In the genomic region with DNA sequence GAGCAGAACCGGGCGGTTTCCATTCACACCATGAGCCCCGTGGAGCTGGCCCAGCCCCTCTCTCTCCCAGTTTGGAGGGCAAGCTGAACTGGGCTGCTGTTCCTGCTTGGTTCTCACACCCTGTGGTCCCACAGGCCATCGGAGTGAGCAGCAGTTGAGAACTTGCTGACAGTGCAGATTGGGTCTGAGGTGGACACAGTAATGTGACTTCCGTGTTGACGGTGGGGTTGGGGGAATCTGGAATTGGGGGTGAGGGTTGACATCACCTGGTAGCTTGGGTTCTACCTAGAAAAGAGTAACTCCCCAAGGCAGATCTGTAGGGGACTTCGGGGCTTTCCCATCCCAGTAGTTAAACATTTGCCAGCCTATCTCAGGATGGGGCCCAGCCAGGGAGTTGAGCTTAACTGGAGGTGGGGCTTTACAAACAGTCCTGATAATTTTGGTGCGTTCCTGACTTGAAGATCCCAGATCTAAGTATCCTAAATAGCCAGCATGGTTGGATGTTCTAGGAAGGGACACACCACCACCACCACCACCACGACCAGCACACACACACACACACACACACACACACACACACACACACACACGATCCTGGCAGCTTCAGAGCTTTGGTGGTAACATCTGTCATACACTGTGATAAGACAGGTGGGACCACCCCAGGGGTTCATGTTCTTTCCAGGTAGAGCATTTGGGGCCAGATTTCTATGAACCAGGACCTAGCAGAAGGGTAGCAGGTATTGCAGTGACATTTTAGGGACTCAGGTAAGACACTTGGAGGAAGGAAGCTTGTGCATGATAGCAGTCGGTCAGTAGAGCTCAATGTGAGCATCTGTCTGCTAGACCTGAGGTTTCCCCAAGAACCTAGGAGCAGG, we compare ENCODE assay signal across 10 mouse cellular contexts. TPM values are rescaled to one million over a fixed set of nuclear protein-coding genes. Genes with fewer than 3 reads are reported as not detected.
DNase-seq lines count a peak whose midpoint lies in the region; ATAC-seq and TF ChIP-seq lines count a peak whose summit lies in the region.
"Had no signal": no experiment of that assay in that cellular context is flagged by ENCODE, and none has a peak within 500 bp of the region (broad histone marks: within the 10 kb centered on the region; RNA-seq: fewer than 3 reads in every experiment).

No protein-coding gene starts in this region.

- no peak overlapping the region for H3K9ac ChIP-seq in forebrain, embryonic 11.5 days (ENCODE audit: low read length)
- 0 out of 2 replicates have a peak overlapping the region, but pooled peaks have one; percentile 16 for H3K9ac ChIP-seq in lung, postnatal 0 days (replicated peaks; ENCODE audit: low read depth)
- peak overlapping the region; percentile 12; the same call in 1 of the 2 replicates for H3K9ac ChIP-seq in kidney, embryonic 14.5 days (ENCODE audit: low read depth, low read length)
- H3K9ac ChIP-seq in stomach, embryonic 15.5 days, result no peak overlapping the region

- H3K27ac ChIP-seq in forebrain, embryonic 10.5 days, result peak overlapping the region; percentile 69
- no peak overlapping the region for H3K27ac ChIP-seq in forebrain, embryonic 11.5 days (ENCODE audit: low read depth, low read length)
- H3K27ac ChIP-seq in lung, postnatal 0 days (ENCODE audit: low read length), result no peak overlapping the region
- peak overlapping the region; percentile 78 for H3K27ac ChIP-seq in kidney, embryonic 14.5 days (ENCODE audit: low read depth, low read length)
- peak overlapping the region; percentile 87 for H3K27ac ChIP-seq in stomach, embryonic 15.5 days

- no peaks in the 10 kb centered on the region for H3K9me3 ChIP-seq in forebrain, embryonic 10.5 days
- no peaks in the 10 kb centered on the region for H3K9me3 ChIP-seq in forebrain, embryonic 11.5 days (ENCODE audit: control insufficient read depth, low read length)
- no peaks in the 10 kb centered on the region for H3K9me3 ChIP-seq in lung, postnatal 0 days (ENCODE audit: low read length)
- H3K9me3 ChIP-seq in kidney, embryonic 14.5 days (ENCODE audit: control insufficient read depth, low read length), result no peaks in the 10 kb centered on the region
- H3K9me3 ChIP-seq in stomach, embryonic 15.5 days, result no peaks in the 10 kb centered on the region

- no peak for DNase-seq in forebrain, embryonic 10.5 days (ENCODE audit: extremely low spot score, low spot score)
- DNase-seq in forebrain, embryonic 11.5 days (ENCODE audit: low spot score), result no peak
- DNase-seq in lung, postnatal 0 days (ENCODE audit: low spot score), result no peak
- DNase-seq in lung, postnatal 36 days, result no peak
- no peak for DNase-seq in adrenal gland, adult 8-10 months
- DNase-seq in c-Kit-positive CD71-positive TER-119-positive erythroid progenitor cells, embryonic 14.5 days (ENCODE audit: low spot score), result no peak
- DNase-seq: left cerebral cortex, postnatal 4 days; right cerebral cortex, postnatal 14 days had no signal

- no peak for ATAC-seq in forebrain, embryonic 11.5 days (replicated peaks; ENCODE audit: low FRiP score)
- ATAC-seq in lung, postnatal 0 days, result no peak
- ATAC-seq in kidney, embryonic 14.5 days (ENCODE audit: low FRiP score, low TSS enrichment), result no peak; the same call in 1 of the 2 replicates
- peak; percentile 63 for ATAC-seq in stomach, embryonic 15.5 days (ENCODE audit: insufficient read depth, low FRiP score, low read depth)

- no peak for TF ChIP-seq EP300 in lung, postnatal 0 days (IDR thresholded peaks at IDR 0.05)

- no peaks in the 10 kb centered on the region for H3K27me3 ChIP-seq in forebrain, embryonic 10.5 days (ENCODE audit: poor library complexity, severe bottlenecking)
- H3K27me3 ChIP-seq in forebrain, embryonic 11.5 days (ENCODE audit: control insufficient read depth, insufficient read depth, low read length), result no peaks in the 10 kb centered on the region
- H3K27me3 ChIP-seq in lung, postnatal 0 days (replicated peaks; ENCODE audit: insufficient read depth, low read length), result no peaks in the 10 kb centered on the region
- no peaks in the 10 kb centered on the region for H3K27me3 ChIP-seq in kidney, embryonic 14.5 days (ENCODE audit: control insufficient read depth, insufficient read depth, low read length)
- H3K27me3 ChIP-seq in stomach, embryonic 15.5 days (replicated peaks), result no peaks in the 10 kb centered on the region

- H3K4me1 ChIP-seq in forebrain, embryonic 10.5 days, result peaks cover 35% of the 10 kb centered on the region
- H3K4me1 ChIP-seq in forebrain, embryonic 11.5 days (replicated peaks; ENCODE audit: control insufficient read depth, insufficient read depth, low read length), result peaks cover 3% of the 10 kb centered on the region; the same call in 1 of the 2 replicates
- peaks cover 9% of the 10 kb centered on the region; the same call in 1 of the 2 replicates for H3K4me1 ChIP-seq in lung, postnatal 0 days (ENCODE audit: insufficient read depth, low read depth, low read length)
- peaks cover 35% of the 10 kb centered on the region for H3K4me1 ChIP-seq in kidney, embryonic 14.5 days (ENCODE audit: control insufficient read depth, insufficient read depth, low read length)
- H3K4me1 ChIP-seq in stomach, embryonic 15.5 days, result peaks cover 28% of the 10 kb centered on the region

- H3K4me3 ChIP-seq in forebrain, embryonic 10.5 days, result no peak overlapping the region
- H3K4me3 ChIP-seq in forebrain, embryonic 11.5 days (ENCODE audit: low read depth, low read length), result no peak overlapping the region
- H3K4me3 ChIP-seq in lung, postnatal 0 days (ENCODE audit: low read depth, low read length), result no peak overlapping the region
- H3K4me3 ChIP-seq in kidney, embryonic 14.5 days (ENCODE audit: low read length), result no peak overlapping the region
- no peak overlapping the region for H3K4me3 ChIP-seq in stomach, embryonic 15.5 days (replicated peaks)

- H3K36me3 ChIP-seq in forebrain, embryonic 10.5 days (replicated peaks), result peaks cover 56% of the 10 kb centered on the region
- no peaks in the 10 kb centered on the region for H3K36me3 ChIP-seq in forebrain, embryonic 11.5 days (ENCODE audit: control insufficient read depth, insufficient read depth, low read length)
- H3K36me3 ChIP-seq in lung, postnatal 0 days (ENCODE audit: insufficient read depth, low read length), result no peaks in the 10 kb centered on the region
- peaks cover 64% of the 10 kb centered on the region for H3K36me3 ChIP-seq in kidney, embryonic 14.5 days (ENCODE audit: control insufficient read depth, insufficient read depth, low read length)
- H3K36me3 ChIP-seq in stomach, embryonic 15.5 days, result peaks cover 6% of the 10 kb centered on the region; the same call in 1 of the 2 replicates

- TF ChIP-seq CTCF in lung, postnatal 0 days (IDR thresholded peaks at IDR 0.05), result no peak

- WGBS in forebrain, embryonic 10.5 days, result 81% methylated on average over 11 of the region's 11 CpGs
- WGBS in forebrain, embryonic 11.5 days, result 79% methylated on average over 11 of the region's 11 CpGs
- 32% methylated on average over 11 of the region's 11 CpGs for WGBS in lung, postnatal 0 days
- WGBS in kidney, embryonic 14.5 days, result 44% methylated on average over 11 of the region's 11 CpGs
- 34% methylated on average over 11 of the region's 11 CpGs for WGBS in stomach, embryonic 15.5 days

- H3K4me2 ChIP-seq in forebrain, embryonic 11.5 days (ENCODE audit: low read depth, low read length, severe bottlenecking), result no peak overlapping the region
- 0 out of 2 replicates have a peak overlapping the region, but pooled peaks have one; percentile 8 for H3K4me2 ChIP-seq in lung, postnatal 0 days (replicated peaks; ENCODE audit: low read depth, low read length)
- H3K4me2 ChIP-seq in kidney, embryonic 14.5 days (replicated peaks; ENCODE audit: low read depth, low read length), result peak overlapping the region; percentile 4; the same call in 1 of the 2 replicates
- peak overlapping the region; percentile 41 for H3K4me2 ChIP-seq in stomach, embryonic 15.5 days

RNA-seq across cellular contexts. Expression of gene Gprc5c, which starts 16.6 kb away (rescaled TPM):
- polyA plus RNA-seq in forebrain, embryonic 10.5 days (2016; fragmentation: Nextera tagmentation; extraction: Ambion mirVana), result 31.7 and 32.3 TPM in 2 replicates
- 14.1 and 14.4 TPM in 2 replicates for polyA plus RNA-seq in forebrain, embryonic 11.5 days (2014; fragmentation: Nextera tagmentation; extraction: Ambion mirVana)
- polyA plus RNA-seq in lung, postnatal 0 days (2015; fragmentation: Nextera tagmentation; extraction: Ambion mirVana), result 10.4 and 11.1 TPM in 2 replicates
- polyA plus RNA-seq in kidney, embryonic 14.5 days (2014; fragmentation: Nextera tagmentation; extraction: Ambion mirVana), result 49.9 and 105 TPM in 2 replicates
- polyA plus RNA-seq in stomach, embryonic 15.5 days (2015; fragmentation: Nextera tagmentation; extraction: Ambion mirVana), result 26.7 and 27.4 TPM in 2 replicates
- 1 to 10 TPM; 4.3 to 7.7 (median 4.6) TPM for total RNA-seq in adrenal gland, adult 8-10 months (2022)

RNA-seq across cellular contexts. Expression of gene Cd300a, which starts 22.2 kb away (rescaled TPM):
- 0.42 and 1.3 TPM in 2 replicates for polyA plus RNA-seq in forebrain, embryonic 10.5 days (2016; fragmentation: Nextera tagmentation; extraction: Ambion mirVana)
- polyA plus RNA-seq in forebrain, embryonic 11.5 days (2014; fragmentation: Nextera tagmentation; extraction: Ambion mirVana), result 0.35 and 0.64 TPM in 2 replicates
- 4.6 and 5.9 TPM in 2 replicates for polyA plus RNA-seq in lung, postnatal 0 days (2015; fragmentation: Nextera tagmentation; extraction: Ambion mirVana)
- polyA plus RNA-seq in kidney, embryonic 14.5 days (2014; fragmentation: Nextera tagmentation; extraction: Ambion mirVana), result 0.91 and 1.2 TPM in 2 replicates
- polyA plus RNA-seq in stomach, embryonic 15.5 days (2015; fragmentation: Nextera tagmentation; extraction: Ambion mirVana), result 1.9 and 2.2 TPM in 2 replicates
- total RNA-seq in adrenal gland, adult 8-10 months (2022), result 1 to 10 TPM; 1.1 to 3.9 (median 3.3) TPM

Comparison
In these comparisons a context has a peak if more than half of its experiments do, and no peak if none do; other contexts are left out.
1. H3K27ac ChIP-seq: peak in forebrain, embryonic 10.5 days (single experiment), kidney, embryonic 14.5 days (single experiment) and stomach, embryonic 15.5 days (single experiment); none in forebrain, embryonic 11.5 days (single experiment) and lung, postnatal 0 days (single experiment).
2. H3K9ac ChIP-seq: peak in lung, postnatal 0 days (single experiment) and kidney, embryonic 14.5 days (single experiment); none in forebrain, embryonic 11.5 days (single experiment) and stomach, embryonic 15.5 days (single experiment).